11 mouse cellular contexts compared by ENCODE assay signal in genomic region chr9:110329655-110330054, GRCm38 (mm10). TPM values are rescaled to one million over a fixed set of nuclear protein-coding genes. Genes with fewer than 3 reads are reported as not detected.
DNase-seq lines count a peak whose midpoint lies in the region; ATAC-seq and TF ChIP-seq lines count a peak whose summit lies in the region.
"Had no signal": no experiment of that assay in that cellular context is flagged by ENCODE, and none has a peak within 500 bp of the region (broad histone marks: within the 10 kb centered on the region; RNA-seq: fewer than 3 reads in every experiment).

No protein-coding gene starts in this region.

- no peak overlapping the region for H3K4me2 ChIP-seq in hindbrain, postnatal 0 days (ENCODE audit: low read depth, low read length)
- H3K4me2 ChIP-seq: embryonic facial prominence, embryonic 13.5 days; heart, embryonic 13.5 days; lung, embryonic 14.5 days had no signal

- TF ChIP-seq CTCF in hindbrain, postnatal 0 days (IDR thresholded peaks at IDR 0.05; ENCODE audit: low read depth): no peak

- H3K4me3 ChIP-seq in hindbrain, postnatal 0 days (ENCODE audit: low read length): no peak overlapping the region
- H3K4me3 ChIP-seq: embryonic facial prominence, embryonic 13.5 days; heart, embryonic 13.5 days had no signal

- H3K9me3 ChIP-seq in hindbrain, postnatal 0 days (ENCODE audit: low read length): no peaks in the 10 kb centered on the region
- H3K9me3 ChIP-seq: embryonic facial prominence, embryonic 13.5 days; heart, embryonic 13.5 days had no signal

- no peak overlapping the region for H3K27ac ChIP-seq in hindbrain, postnatal 0 days
- H3K27ac ChIP-seq: embryonic facial prominence, embryonic 13.5 days; heart, embryonic 13.5 days had no signal

- H3K9ac ChIP-seq in hindbrain, postnatal 0 days (replicated peaks; ENCODE audit: low read length): no peak overlapping the region
- H3K9ac ChIP-seq: embryonic facial prominence, embryonic 13.5 days; lung, embryonic 14.5 days had no signal

- intact Hi-C loops in heart, postnatal 25 days (cut with DNase I): loop anchor here (5.0 kb wide), 1 partner anchor 78 kb away; the partner anchor contains the start of gene Ptpn23

- H3K4me1 ChIP-seq in hindbrain, postnatal 0 days (ENCODE audit: insufficient read depth, low read length): peaks cover 7% of the 10 kb centered on the region; the same call in 1 of the 2 replicates

- no peaks in the 10 kb centered on the region for H3K36me3 ChIP-seq in hindbrain, postnatal 0 days (ENCODE audit: insufficient read depth, low read length)
- H3K36me3 ChIP-seq: embryonic facial prominence, embryonic 13.5 days; heart, embryonic 13.5 days had no signal

- peak; percentile 44 for DNase-seq in adrenal gland, adult 2 months
- DNase-seq in adrenal gland, postnatal 4 days (ENCODE audit: low spot score in 2 of 2): no peak
- DNase-seq in spleen, postnatal 36 days (ENCODE audit: low spot score in 2 of 2): peak; percentile 60 to 62
- no peak for DNase-seq in spleen, postnatal 4 days (ENCODE audit: low spot score in 2 of 2)
- DNase-seq in kidney, postnatal 36 days: peak; percentile 24 to 43
- DNase-seq in c-Kit-positive CD71-positive TER-119-positive erythroid progenitor cells, embryonic 14.5 days (ENCODE audit: low spot score): no peak
- DNase-seq in hindbrain, postnatal 0 days (ENCODE audit: low spot score): no peak
- no peak for DNase-seq in heart, postnatal 25 days (ENCODE audit: low spot score)
- DNase-seq: lung, embryonic 14.5 days had no signal

- H3K27me3 ChIP-seq in hindbrain, postnatal 0 days (ENCODE audit: insufficient read depth, low read length): no peaks in the 10 kb centered on the region
- H3K27me3 ChIP-seq: embryonic facial prominence, embryonic 13.5 days; heart, embryonic 13.5 days had no signal

- ATAC-seq in hindbrain, postnatal 0 days: no peak

- 74% methylated on average over 21 of the region's 21 CpGs for WGBS in hindbrain, postnatal 0 days

RNA-seq across cellular contexts. Expression of gene Scap, which starts 3.4 kb away (rescaled TPM):
- total RNA-seq in adrenal gland, adult 2 months (2021): 100 to 1,000 TPM in 1 of 2 experiments, 10 to 100 TPM in 1; 98.3 to 148 TPM
- polyA plus RNA-seq in adrenal gland, adult 2 months (2012; rRNA removed): 99.4 and 112 TPM in 2 replicates
- 100 to 1,000 TPM; 117 to 130 TPM for total RNA-seq in adrenal gland, postnatal 4 days (2021)
- 162 and 168 TPM in 2 replicates for total RNA-seq in hindbrain, postnatal 0 days (2014; rRNA removed)
- polyA plus RNA-seq in hindbrain, postnatal 0 days (2015; fragmentation: Nextera tagmentation; extraction: Ambion mirVana): 48.6 and 50.9 TPM in 2 replicates
- 10 to 100 TPM; 27.7 to 28.0 TPM for total RNA-seq in heart, postnatal 25 days (2021)

RNA-seq across cellular contexts. Expression of gene Elp6, which starts 24.7 kb away (rescaled TPM):
- total RNA-seq in adrenal gland, adult 2 months (2021): 10 to 100 TPM in 1 of 2 experiments, 1 to 10 TPM in 1; 5.6 to 11.3 TPM
- 9.9 and 10.3 TPM in 2 replicates for polyA plus RNA-seq in adrenal gland, adult 2 months (2012; rRNA removed)
- 10 to 100 TPM; 11.1 to 12.5 TPM for total RNA-seq in adrenal gland, postnatal 4 days (2021)
- total RNA-seq in hindbrain, postnatal 0 days (2014; rRNA removed): 27.6 and 30.9 TPM in 2 replicates
- 30.0 and 31.1 TPM in 2 replicates for polyA plus RNA-seq in hindbrain, postnatal 0 days (2015; fragmentation: Nextera tagmentation; extraction: Ambion mirVana)
- 1 to 10 TPM; 1.8 to 2.4 TPM for total RNA-seq in heart, postnatal 25 days (2021)

Comparison
In these comparisons a context has a peak if more than half of its experiments do, and no peak if none do; other contexts are left out.
1. DNase-seq: peak in adrenal gland, adult 2 months (single experiment), spleen, postnatal 36 days (2 of 2) and kidney, postnatal 36 days (2 of 2); none in adrenal gland, postnatal 4 days (0 of 2), spleen, postnatal 4 days (0 of 2), c-Kit-positive CD71-positive TER-119-positive erythroid progenitor cells, embryonic 14.5 days (single experiment), hindbrain, postnatal 0 days (single experiment) and heart, postnatal 25 days (single experiment).